Mouse (Mus musculus): ENCODE results near the gene Hdgfl2. TPM values are rescaled to one million over a fixed set of nuclear protein-coding genes. Genes with fewer than 3 reads are reported as not detected.

Hdgfl2 gene
- total RNA-seq, 1 experiment from 2014 or later: 112 TPM

GRCm38 (mm10) chr17:56141702-56142605 lies 62.5 kb downstream of the Hdgfl2 start:
- no peak for ATAC-seq (replicated peaks; ENCODE audit: insufficient number of reproducible peaks, low FRiP score, low TSS enrichment, poor library complexity, severe bottlenecking)

DNA sequence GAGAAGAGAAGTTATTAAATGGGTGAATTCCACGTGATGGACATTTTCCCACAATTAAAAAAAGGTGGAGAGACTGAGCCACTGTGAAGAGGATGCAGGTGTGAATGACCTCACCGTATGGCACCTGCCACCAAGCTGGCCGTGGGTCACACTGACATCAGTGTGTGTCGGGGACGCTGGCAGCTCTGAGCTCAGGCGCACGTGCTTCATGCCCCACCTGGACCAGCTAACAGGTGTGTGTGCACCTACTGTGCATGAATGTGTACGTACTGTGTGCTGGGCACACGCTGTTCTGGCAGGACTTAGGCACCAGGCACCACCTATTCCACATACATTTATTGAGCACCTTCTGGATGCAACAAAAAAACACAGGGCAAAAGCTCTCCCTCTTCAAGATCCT lies 65.1 kb downstream of the Hdgfl2 start:
- ATAC-seq (replicated peaks; ENCODE audit: insufficient number of reproducible peaks, low FRiP score, low TSS enrichment, poor library complexity, severe bottlenecking): no peak

DNA sequence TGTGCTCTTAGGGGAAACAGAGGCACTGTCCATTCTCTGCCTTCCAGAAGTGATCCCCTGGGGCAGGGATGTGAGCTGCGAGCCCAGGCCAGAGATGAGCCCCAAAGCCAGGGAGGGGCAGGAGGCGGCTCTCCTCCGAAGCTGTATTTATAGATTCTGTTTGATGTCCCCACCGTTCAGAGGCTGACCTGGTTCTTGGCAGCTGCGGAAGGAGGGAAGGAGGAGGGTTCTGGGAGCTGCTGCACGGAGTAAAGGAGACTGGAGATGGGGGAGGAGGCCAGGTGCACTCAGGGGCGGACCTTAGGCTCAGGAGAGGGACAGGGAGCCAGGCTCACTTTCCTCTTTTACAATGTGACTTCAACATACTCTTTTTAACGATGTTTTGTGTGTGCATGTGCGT lies 66.7 kb downstream of the Hdgfl2 start:
- ATAC-seq (replicated peaks; ENCODE audit: insufficient number of reproducible peaks, low FRiP score, low TSS enrichment, poor library complexity, severe bottlenecking): no peak

- no peak for ATAC-seq (replicated peaks; ENCODE audit: insufficient number of reproducible peaks, low FRiP score, low TSS enrichment, poor library complexity, severe bottlenecking)
These were observed 68.0 kb downstream of the Hdgfl2 start for GRCm38 (mm10) chr17:56147420-56147819.

- ATAC-seq (replicated peaks; ENCODE audit: insufficient number of reproducible peaks, low FRiP score, low TSS enrichment, poor library complexity, severe bottlenecking): no peak
These were observed 68.8 kb downstream of the Hdgfl2 start for GRCm38 (mm10) chr17:56148280-56148679.

DNA sequence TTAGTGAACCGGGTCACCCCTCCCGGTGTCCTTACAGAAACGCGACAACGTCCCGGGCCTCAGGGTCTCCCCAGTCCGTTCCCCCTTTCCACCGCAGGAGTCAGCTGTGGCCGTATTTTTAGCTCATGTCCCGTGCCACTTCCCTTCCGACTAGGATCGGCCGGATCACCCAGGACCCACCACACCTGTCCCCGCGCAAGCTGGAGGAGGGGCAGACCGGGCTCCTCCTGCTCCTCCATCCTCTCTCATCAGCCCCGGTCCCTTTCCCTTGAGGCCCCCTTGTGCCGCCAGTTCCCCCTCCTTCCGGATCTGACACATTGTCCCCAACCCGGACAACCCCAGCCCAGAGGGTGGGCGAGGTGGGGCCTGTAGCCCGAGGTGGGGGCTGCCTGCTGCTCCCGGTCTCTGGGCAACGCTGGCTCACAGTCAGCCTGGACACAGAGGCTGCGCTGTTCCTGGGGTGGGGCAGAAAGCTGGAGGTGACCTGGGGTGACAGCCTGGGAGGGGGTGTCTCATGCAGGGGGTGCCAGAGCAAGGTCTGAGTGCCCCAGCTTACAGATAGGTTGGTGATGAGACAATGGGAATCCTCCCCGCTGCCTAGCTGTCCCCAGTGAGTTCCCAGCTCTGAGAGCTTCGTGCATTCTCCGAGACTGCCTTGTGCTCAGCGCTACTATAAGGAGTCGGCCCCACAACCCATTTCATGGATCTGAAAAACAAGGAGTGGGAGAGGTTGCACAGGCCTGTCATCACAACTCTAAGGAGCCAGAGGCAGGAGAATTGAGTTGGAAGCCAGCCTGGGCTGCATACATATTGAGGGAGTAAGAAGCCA lies 69.6 kb downstream of the Hdgfl2 start:
- ATAC-seq (replicated peaks; ENCODE audit: insufficient number of reproducible peaks, low FRiP score, low TSS enrichment, poor library complexity, severe bottlenecking): no peak

- ATAC-seq (replicated peaks; ENCODE audit: insufficient number of reproducible peaks, low FRiP score, low TSS enrichment, poor library complexity, severe bottlenecking): no peak
These were observed 70.5 kb downstream of the Hdgfl2 start for GRCm38 (mm10) chr17:56149897-56150296.

Other genes starting within 250 kb of the Hdgfl2 start
- gene Zfp119a, start 200.7 kb upstream of the Hdgfl2 start, total RNA-seq (2017): 6.6 to 9.9 TPM (median 7.0 TPM) in 3 replicates
- 19.0 to 38.3 TPM (median 29.2 TPM) in 3 replicates for gene Zfp959, start 187.5 kb upstream of the Hdgfl2 start, total RNA-seq (2017)
- gene Zfp119b, start 130.1 kb upstream of the Hdgfl2 start, total RNA-seq (2017): 8.4 to 18.6 TPM (median 15.6 TPM) in 3 replicates
- gene Ebi3, start 127.0 kb upstream of the Hdgfl2 start, total RNA-seq (2017): 22.4 to 32.2 TPM (median 26.5 TPM) in 3 replicates
- 14.7 to 16.4 TPM (median 16.4 TPM) in 3 replicates for gene Yju2, start 120.5 kb upstream of the Hdgfl2 start, total RNA-seq (2017)
- not detected in 3 replicates for gene Shd, start 109.2 kb upstream of the Hdgfl2 start, total RNA-seq (2017)
- not detected in 3 replicates for gene Fsd1, start 93.1 kb upstream of the Hdgfl2 start, total RNA-seq (2017)
- 0.29 to 1.1 TPM in 2 of 3 replicates, not detected in the other for gene Stap2, start 74.0 kb upstream of the Hdgfl2 start, total RNA-seq (2017)
- 31.5 to 106 TPM (median 82.0 TPM) in 3 replicates for gene Mpnd, start 73.9 kb upstream of the Hdgfl2 start, total RNA-seq (2017)
- gene Sh3gl1, start 43.0 kb upstream of the Hdgfl2 start, total RNA-seq (2017): 22.4 to 35.7 TPM (median 23.4 TPM) in 3 replicates
- 0.64 to 4.6 TPM (median 2.1 TPM) in 3 replicates for gene Chaf1a, start 39.2 kb upstream of the Hdgfl2 start, total RNA-seq (2017)
- gene Ubxn6, start 4.6 kb upstream of the Hdgfl2 start, total RNA-seq (2017): 38.0 to 40.4 TPM (median 38.5 TPM) in 3 replicates
- gene Plin4, start 30.2 kb downstream of the Hdgfl2 start, total RNA-seq (2017): not detected in 3 replicates
- gene Plin5, start 38.0 kb downstream of the Hdgfl2 start, total RNA-seq (2017): not detected in 3 replicates
- not detected in 3 replicates for gene Lrg1, start 42.4 kb downstream of the Hdgfl2 start, total RNA-seq (2017)
- 0.53 to 1.2 TPM (median 0.87 TPM) in 3 replicates for gene Sema6b, start 60.7 kb downstream of the Hdgfl2 start, total RNA-seq (2017)
- gene Tnfaip8l1, start 82.8 kb downstream of the Hdgfl2 start, total RNA-seq (2017): 0.39 to 0.43 TPM in 2 of 3 replicates, not detected in the other
- gene Mydgf, start 104.3 kb downstream of the Hdgfl2 start, total RNA-seq (2017): 25.0 to 31.5 TPM (median 30.6 TPM) in 3 replicates
- 8.4 to 20.3 TPM (median 11.7 TPM) in 3 replicates for gene Dpp9, start 139.3 kb downstream of the Hdgfl2 start, total RNA-seq (2017)
- 13.2 to 22.7 TPM (median 13.6 TPM) in 3 replicates for gene Fem1a, start 177.2 kb downstream of the Hdgfl2 start, total RNA-seq (2017)
- 2.6 to 11.4 TPM (median 3.9 TPM) in 3 replicates for gene Ticam1, start 197.2 kb downstream of the Hdgfl2 start, total RNA-seq (2017)
- 10.2 to 15.5 TPM (median 13.4 TPM) in 3 replicates for gene Plin3, start 213.2 kb downstream of the Hdgfl2 start, total RNA-seq (2017)
- gene Arrdc5, start 220.7 kb downstream of the Hdgfl2 start, total RNA-seq (2017): not detected in 3 replicates
- 1.2 to 5.9 TPM (median 3.2 TPM) in 3 replicates for gene Uhrf1, start 223.7 kb downstream of the Hdgfl2 start, total RNA-seq (2017)
- gene Kdm4b, start 246.4 kb downstream of the Hdgfl2 start, total RNA-seq (2017): 8.0 to 17.3 TPM (median 10.3 TPM) in 3 replicates